ENCODE assay signal across 8 mouse cellular contexts in genomic region chr2:12492369-12492768, GRCm38 (mm10).
A peak's percentile ranks its signal among the peaks of the same experiment; 100 is the strongest.
DNase-seq lines count a peak whose midpoint lies in the region; TF ChIP-seq lines count a peak whose summit lies in the region.

No protein-coding gene starts in this region.

- H3K4me3 ChIP-seq in ES-E14 (ENCODE audit: insufficient read depth in 1 of 2, low read depth in 1 of 2, low read length in 2 of 2, poor library complexity in 1 of 2, severe bottlenecking in 1 of 2) = no peak overlapping the region

- no peaks in the 10 kb centered on the region for H3K27me3 ChIP-seq in splenic B cell, adult 2 months (ENCODE audit: control insufficient read depth, insufficient read depth, low read length, poor library complexity, severe bottlenecking)

- no peak overlapping the region for H3K9ac ChIP-seq in ES-E14 (ENCODE audit: insufficient read depth, low read depth, low read length, poor library complexity, severe bottlenecking)

- no peak overlapping the region for H3K27ac ChIP-seq in ES-E14 (ENCODE audit: insufficient read depth, low read depth, low read length, poor library complexity, severe bottlenecking)

- DNase-seq in kidney, postnatal 10 days = peak; percentile 10
- DNase-seq in kidney, postnatal 14 days = no peak
- peak; percentile 42 for DNase-seq in ES-E14 (ENCODE audit: low read depth, low spot score)
- peak; percentile 13 for DNase-seq in embryo, embryonic 10 days (ENCODE audit: low spot score)
- peak; percentile 12 for DNase-seq in splenic B cell, adult 2 months (ENCODE audit: low read depth, low spot score)
- DNase-seq in cerebellum, postnatal 36 days = no peak
- DNase-seq in urinary bladder, postnatal 25 days (ENCODE audit: low spot score) = no peak
- DNase-seq in left cerebral cortex, adult 8-10 months (ENCODE audit: low spot score in 2 of 2) = no peak

- in situ Hi-C loops in ES-E14 (cut with MboI; ENCODE audit: low sequenced_read_pairs in 2 of 2, unreplicated experiment in 2 of 2) = no loop called here

- H3K36me3 ChIP-seq in ES-E14 (ENCODE audit: control insufficient read depth, insufficient read depth, low read length, poor library complexity, severe bottlenecking) = no peaks in the 10 kb centered on the region
- no peaks in the 10 kb centered on the region for H3K36me3 ChIP-seq in splenic B cell, adult 2 months (ENCODE audit: control insufficient read depth, insufficient read depth, low read length, poor library complexity, severe bottlenecking)

- H3K9me3 ChIP-seq in ES-E14 (ENCODE audit: control insufficient read depth, insufficient read depth, low read depth, low read length) = no peaks in the 10 kb centered on the region; the same call in 1 of the 2 replicates

- H3K4me1 ChIP-seq in ES-E14 (ENCODE audit: control insufficient read depth in 2 of 2, insufficient read depth in 2 of 2, low read length in 2 of 2, poor library complexity in 1 of 2) = no peaks in the 10 kb centered on the region

TF ChIP-seq in ES-E14, 5 proteins besides CTCF, POLR2A, EP300 and RAD21:
- TF ChIP-seq ZNF384 (IDR thresholded peaks at IDR 0.05; ENCODE audit: low read depth, low read length) (no peak), MAFK (IDR thresholded peaks at IDR 0.05; ENCODE audit: insufficient read depth, low read depth, low read length) (no peak), HCFC1 (IDR thresholded peaks at IDR 0.05; ENCODE audit: borderline replicate concordance, insufficient read depth, low read length) (no peak), CHD2 (IDR thresholded peaks at IDR 0.05; ENCODE audit: low read depth, low read length) (no peak), ZC3H11A (IDR thresholded peaks at IDR 0.05; ENCODE audit: borderline replicate concordance, low read depth, low read length) (0 out of 2 replicates have a peak, but pooled peaks have one; percentile 18)

Comparison
In these comparisons a context has a peak if more than half of its experiments do, and no peak if none do; other contexts are left out.
1. DNase-seq: peak in kidney, postnatal 10 days (single experiment), ES-E14 (single experiment), embryo, embryonic 10 days (single experiment) and splenic B cell, adult 2 months (single experiment); none in kidney, postnatal 14 days (single experiment), cerebellum, postnatal 36 days (0 of 2), urinary bladder, postnatal 25 days (single experiment) and left cerebral cortex, adult 8-10 months (0 of 2).